Mouse (Mus musculus) NIH3T3 (cell line): ENCODE measurements around the gene Rab6b.
"Not testable (repeated sequence)": the region's sequence is repeated elsewhere in the genome, so short reads cannot be mapped to it uniquely, and the experiment has no call there.

Experiments used
- DNase-seq: peaks from one replicate; pipeline ENCODE4 v3.0.0-alpha.2; 2012; ENCODE audit warnings: low read depth

The Rab6b gene

DNA sequence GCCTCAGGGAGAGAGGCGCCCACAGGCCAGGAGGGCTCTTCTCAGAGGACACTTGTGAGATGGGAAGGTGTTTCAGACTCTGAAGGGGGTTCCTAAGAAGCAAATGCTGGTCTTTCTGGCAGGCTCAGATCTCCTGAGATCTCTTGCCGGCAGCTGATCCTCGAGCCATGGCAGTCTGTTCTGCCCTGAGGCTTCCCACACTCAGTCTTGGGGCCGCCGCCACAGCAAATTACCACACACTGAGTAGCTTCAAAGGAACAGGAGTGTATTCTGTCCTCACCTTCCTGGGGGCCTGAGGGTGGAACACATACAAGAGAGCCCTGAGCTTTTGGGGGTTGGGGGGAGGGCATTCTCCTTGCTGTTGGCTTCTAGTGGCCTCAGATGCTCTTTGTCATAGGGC lies 33.8 kb downstream of the Rab6b start:
- no peak for DNase-seq

DNA sequence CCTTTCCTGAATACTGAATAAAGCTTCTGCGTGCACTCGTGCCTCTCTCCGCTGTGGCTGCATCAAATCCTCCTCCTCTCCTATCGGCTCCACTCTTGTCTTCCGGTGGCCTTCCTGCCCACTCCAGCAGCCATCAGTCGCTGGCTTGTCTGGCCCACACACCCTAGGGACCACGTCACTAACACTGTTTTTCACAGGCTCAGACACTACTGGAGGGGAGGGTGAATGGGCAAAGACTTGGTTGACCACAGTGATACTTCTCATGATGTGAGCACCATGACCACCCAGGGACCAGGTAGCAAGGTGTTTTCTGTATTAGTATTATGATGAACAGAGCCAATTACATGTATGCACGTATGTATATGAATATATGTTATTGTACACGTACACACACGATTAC lies 34.7 kb downstream of the Rab6b start:
- no peak for DNase-seq

DNA sequence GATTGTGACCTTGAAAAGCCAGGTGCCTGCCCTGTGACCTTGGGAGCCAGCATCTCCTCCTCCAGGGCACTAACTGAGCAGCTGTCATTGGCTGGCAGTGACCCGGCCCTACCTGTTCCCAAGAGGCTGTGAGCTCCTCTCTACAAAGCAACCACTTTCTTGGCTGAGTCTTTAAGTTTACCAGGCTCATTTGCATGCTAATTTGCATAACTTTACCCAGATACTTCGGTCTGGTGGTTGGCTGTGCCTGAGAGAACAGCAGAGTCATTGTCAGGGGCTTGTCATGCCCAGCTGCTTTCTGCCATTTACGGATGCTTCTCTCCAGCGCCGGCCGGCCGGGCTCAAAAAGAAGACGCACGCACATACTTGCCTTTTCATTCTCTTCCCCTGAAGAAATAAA lies 35.1 kb downstream of the Rab6b start:
- DNase-seq: no peak

DNA sequence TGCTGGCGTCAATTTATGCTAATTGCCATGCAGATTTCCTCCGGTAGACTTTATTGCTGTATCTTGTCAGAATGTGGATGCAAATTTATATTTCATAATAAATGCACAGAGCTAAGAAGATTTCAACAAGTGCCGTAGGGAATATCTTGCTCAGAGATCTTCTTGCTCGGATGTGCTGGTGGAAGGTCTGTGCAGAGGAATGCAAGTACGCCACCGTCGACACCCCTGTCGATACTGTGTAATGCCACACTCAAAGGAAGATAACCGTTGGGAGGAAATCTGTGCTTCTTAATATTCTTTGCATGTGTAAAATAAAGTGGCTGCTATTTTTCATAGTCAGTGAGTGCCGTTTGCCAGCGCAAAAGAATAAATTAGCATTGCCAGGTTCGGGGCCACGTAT lies 35.5 kb downstream of the Rab6b start:
- DNase-seq: no peak

DNA sequence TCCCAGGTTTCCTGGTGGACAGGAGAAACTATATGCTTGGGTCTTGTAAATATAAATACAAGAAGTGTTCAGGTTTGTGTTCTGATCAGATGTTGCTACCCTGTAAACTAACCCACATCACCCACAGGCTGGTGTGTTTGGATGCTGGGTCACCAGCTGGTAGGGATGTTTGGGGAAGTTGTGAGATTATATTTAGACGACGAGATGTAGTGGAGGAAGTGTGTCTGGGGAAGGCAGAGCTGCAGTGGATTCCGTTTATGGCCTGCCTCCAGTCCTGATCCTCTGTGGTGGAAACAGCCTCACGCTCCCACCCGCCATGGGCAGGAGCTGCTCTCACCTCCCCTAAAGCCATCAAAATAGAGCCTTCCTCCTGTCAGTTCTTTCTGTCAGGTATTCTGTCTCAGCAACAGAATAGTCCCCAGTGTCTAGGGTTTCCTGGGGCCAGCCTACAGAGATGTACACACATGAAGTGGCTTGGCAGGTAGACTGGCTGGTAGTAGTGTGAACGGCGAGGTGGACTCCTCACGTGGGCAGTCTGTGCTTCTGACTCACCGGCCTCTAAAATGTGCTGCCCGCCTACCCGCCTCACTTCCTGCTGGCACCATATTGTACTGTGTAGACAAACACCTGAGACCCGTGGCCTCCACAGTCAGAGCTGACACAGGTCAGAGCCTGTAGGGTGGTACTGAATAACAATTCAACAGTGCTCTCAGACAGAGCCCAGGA lies 37.6 kb downstream of the Rab6b start:
- no peak for DNase-seq

DNA sequence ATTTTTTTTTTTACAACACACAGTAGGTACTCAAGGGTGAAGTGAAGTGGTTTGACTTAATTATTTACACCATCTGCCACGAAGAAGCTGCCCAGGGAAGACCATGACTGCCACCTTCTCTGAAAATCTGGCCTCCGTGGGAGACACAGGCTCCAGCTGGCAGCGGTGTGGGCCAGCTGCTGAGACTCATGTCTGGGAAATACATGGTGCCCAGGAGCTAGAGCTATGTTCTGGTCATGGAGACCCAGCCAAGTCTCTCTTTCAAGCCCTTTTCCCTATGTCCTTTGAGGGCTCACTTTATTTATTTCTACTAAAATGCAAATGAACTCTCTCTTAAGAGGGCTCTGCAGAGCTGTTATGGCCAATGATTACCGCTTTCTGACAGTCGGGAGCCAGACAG lies 41.7 kb downstream of the Rab6b start:
- no peak for DNase-seq

DNA sequence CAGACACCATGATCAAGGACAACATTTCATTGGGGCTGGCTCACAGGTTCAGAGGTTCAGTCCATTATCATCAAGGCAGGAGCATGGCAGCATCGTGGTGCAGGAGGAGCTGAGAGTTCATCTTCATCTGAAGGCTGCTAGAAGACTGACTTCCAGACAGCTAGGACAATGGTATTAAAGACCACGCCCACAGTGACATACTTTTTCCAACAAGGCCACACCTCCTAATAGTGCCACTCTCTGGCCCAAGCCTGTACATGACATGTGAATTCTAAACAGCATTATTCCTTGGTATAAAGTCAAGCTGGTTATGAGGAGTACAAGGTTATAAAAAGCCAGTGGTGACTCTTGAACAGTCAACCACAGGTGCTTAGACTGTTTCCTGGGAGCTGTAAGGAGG lies 43.0 kb downstream of the Rab6b start:
- no peak for DNase-seq

DNA sequence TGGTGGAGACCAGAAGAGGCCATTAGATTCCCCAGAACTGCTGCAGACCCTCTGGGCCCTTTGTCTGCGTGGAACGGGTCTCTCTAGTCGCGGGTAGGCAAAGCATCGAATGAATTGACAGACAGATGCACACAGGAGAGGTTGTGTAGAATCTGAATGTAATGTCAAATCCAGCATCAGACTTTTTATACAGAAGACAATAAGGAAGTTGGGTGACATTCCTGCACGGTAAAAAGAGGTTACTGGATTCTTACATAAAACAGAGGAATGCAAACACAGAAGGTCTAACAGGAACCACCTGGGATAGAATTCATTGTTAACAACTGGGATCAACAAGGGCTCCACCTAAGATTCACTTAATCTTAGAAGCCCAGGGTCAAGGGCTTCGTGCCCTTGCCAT lies 43.6 kb downstream of the Rab6b start:
- DNase-seq: not testable (repeated sequence)

DNA sequence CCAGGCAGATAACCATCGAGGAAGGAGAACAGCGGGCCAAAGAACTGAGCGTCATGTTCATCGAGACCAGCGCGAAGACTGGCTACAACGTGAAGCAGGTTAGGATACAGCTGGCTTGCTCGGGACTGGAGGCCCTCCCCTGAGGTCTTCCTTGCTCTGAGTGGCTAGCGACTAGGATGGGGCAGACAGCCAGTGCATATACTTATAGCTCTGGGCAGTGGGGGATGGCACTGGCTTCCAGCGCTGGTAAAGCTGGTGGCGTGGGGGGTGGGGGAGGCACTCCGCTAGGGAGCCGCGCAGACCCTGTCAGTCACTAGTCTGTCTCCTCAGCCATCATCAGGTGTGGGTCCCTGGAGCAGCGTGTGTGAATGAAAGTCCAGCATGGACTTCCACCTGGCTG lies 52.2 kb downstream of the Rab6b start:
- no peak for DNase-seq

DNA sequence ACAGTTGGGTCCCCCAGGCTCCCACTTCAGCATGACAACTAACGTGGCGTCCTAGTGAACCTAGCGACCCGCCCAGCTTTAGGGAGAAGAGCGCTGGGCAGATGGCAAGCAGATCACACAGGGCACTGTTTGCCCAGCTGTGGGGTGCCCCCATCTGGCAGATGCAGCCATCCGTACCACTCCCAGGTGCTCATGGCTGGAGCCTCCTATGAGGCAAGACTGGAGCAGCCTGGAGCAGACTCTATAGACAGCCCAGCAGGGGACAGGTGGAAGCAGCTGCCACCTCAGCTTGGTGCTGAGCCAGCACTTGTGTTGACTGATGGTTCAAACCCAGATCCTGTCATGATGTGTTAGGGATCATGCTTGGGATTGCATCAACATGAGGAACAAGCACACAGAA lies 56.5 kb downstream of the Rab6b start:
- DNase-seq: no peak

DNA sequence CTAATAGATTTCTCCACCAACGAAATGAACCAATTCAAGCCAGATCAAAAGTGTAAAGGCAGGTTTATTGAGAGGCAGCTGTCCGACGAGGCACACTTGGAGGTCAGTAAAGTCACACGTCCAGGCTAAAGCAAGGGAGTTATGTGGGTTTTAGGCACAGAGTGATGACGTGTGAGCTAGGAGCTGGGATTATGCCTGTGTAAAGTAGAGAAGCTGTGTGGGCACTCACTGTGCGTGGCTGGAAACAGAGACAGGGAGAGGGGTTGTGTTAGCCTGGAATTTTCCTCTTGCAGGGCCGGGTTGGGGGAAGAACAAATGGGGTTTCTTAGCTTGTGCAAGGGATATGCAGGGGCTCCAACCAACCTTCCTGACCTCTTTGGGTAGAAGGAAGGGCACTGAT lies 57.2 kb downstream of the Rab6b start:
- DNase-seq: no peak

DNA sequence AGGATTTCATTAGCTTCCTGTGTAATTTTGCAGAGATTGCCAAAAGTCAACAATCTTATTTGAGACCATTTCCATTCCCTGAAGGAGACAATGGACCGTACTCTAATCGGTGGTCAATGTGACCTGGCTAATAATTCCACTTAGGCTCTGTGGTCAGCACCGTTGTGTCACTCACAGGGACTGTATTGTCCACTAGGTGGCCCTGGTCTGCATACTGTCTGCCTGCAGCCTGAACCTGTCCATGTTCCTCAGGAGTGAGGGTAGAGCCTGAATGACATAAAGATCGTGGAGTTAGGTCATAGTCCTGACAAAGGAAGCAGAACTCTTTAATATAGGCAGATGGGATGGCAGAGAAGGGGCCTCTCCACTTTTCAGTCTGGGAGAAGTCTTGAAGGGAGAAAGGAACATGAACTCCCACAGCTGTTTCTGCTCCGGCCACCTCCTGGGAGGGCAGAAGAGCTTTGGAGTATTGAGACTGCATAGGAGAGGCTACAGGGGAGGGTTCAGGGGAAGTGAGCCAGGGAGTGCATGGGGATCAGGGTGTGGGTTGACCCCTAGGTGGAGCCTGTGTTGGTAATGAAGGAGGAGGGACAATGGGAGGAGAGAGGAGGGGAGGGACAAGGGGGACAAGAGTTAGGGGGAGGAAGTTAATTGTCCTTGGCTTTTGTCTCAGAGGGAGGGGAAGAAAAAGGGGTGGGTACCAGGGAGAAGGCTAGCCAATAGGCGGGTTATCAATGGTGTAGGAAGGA lies 63.4 kb downstream of the Rab6b start:
- peak; percentile 25 for DNase-seq

DNA sequence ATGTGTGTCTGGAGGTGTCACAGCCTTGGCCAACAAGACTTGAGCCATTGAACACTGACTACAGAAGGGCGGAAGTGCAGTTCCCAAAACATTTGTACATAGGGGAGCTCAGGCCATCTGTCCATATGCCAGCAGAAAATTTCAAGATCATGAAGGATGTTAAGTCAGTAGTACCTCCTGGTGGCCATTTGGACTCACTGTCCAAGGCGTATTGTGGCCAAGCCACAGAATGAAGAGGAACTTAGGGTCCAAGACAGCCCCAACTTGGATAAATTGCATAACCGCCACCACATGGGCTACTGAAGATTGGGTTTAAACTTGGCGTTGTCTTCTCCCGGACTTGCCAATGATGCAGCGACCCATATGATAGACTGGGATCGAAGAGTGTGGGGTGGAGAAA lies 64.1 kb downstream of the Rab6b start:
- no peak for DNase-seq

DNA sequence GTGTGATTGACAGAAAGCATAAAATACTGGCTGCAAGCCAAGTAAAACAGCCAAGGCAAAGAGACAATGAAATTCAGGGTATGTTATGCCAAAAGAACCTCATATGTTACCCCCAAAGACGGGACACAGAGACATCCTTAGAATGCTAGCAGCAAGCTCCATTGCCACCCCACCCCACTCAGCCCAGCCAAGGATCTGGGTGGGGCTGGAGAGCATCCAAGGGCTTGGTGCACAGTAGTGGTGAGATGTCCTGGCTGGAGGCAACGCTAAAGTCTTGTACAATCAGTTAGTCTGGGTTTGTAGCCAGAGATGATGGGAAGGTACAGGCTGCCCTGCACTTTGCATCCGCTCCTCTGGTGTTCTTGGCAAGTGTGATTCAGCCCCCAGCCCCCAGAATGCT lies 68.7 kb downstream of the Rab6b start:
- peak; percentile 79 for DNase-seq

DNA sequence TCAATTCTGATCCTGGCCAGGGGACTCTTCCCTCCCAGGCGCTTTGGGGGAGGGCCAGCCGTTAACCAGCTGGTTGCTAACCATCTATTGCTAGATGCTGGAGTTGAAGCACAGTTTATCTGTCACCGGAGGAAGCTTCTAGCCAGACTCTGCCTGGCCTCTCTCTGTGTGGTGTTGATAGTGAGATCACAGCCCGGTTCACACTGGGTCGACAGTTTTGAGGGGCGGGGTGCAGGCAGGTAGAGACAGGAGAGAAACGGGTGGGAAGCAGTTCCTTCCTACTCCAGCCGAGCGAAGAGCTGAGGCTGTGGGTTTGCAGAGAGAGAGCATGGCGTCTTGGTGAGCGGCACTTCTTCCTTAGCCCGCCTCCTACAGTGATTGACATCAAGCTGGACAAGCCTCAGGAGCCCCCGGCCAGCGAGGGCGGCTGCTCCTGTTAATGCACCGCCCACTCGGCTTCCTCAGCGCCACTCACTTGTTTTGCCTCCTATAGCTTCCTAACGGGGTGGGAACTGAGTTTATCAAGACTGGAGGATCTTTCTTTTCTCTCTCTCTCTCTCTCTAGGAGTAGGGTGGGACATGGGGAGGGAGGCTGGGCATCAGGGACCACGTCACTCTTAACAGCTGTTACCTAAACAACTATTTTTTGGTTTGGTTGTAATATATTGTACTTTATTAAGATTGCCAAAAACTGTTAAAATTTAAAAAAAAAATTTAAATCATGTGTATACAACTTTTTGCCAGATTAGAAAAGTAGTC lies 69.4 kb downstream of the Rab6b start:
- DNase-seq: peak; percentile 80

DNA sequence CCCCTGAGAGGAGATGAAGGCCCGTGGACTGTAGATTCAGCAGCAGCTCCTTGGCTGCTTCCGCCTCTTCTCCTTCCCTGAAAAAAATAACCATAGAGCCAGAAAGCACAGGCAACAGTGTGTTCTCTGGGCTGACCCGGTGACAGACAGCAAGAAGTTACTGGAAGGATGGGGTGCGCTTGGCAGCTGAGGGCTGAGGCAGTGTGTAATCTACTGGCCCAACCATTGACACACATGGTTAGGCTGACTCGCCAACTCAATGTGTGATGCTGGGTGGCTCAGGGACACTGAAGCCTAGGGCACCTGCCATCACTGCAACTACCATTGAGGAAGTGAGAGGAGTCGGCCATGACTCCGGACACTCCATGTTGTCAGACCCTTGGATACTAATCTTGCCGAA lies 70.3 kb downstream of the Rab6b start:
- DNase-seq: no peak

DNA sequence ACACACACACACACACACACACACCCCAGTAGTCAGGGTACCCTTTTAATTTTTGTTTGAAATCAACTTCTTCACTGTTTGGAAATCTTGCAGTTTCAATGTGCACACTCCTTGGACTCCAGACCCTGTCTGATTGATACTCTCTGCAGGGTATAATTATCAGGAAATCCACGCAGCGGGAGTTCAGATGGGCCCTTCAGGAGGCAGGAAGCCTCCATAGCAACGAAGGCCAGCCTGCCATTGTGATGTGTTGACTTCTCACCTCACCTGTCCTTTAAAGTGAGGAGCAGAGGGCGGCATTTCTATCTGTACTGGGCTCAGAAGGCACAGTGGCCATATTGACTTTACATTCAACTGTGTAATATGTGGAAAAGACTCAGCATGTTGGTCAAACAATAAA lies 73.3 kb downstream of the Rab6b start:
- DNase-seq: no peak

DNA sequence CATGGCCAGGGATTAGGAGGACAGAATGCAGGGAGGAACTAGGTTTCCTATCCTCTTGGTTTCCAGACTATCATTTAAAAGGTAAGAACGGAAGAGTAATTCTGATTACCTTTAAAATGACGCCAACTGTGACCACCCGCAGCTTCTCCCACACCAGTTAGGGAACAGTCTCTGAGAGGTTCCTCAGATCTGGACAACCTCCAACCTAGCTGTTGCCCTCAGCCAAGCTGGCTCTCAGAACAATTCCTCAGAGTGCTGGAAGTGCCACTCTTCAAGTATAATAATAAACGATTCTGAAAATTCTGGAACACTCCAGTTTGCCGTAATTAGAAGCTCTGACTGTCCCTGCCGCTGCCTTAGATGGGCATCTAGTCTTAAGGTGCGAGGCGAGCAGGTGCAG lies 74.4 kb downstream of the Rab6b start:
- no peak for DNase-seq

DNA sequence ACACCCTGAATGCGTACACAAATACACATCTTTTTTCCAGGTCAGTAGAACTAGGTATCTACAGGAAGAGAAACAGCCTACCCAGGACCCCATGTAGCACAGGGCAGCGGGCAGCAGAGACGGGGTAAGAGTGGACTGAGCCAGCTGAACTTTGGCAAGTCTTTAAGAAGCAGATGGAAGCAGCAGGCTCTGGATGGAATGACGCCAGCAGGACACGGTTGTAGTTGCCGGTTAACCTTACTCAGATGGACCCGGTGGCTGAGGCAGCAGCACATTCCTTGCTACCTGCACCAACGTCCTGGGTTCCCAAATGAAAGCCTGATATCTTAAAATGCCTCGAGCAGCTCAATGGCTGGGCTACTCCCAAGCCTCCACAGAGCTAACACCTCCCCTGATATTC lies 75.2 kb downstream of the Rab6b start:
- no peak for DNase-seq

DNA sequence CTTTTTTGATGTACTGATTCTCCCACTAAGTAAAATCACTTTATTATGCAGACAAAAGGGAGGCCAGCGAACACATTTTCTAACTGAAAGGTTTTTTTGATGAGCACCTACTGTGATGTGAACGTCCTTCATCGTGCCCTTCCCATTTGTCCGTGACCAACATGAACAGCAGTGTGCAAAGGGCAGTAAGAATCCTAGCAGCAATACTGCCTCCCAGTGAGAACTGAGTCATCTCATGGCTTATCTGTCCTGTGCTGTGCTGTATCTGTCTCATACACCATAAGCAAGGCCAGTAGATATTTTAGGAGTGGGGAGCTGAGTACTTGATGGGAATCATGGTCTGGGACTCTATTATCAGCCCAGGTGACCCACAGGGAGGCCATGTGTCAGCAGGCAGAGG lies 76.8 kb downstream of the Rab6b start:
- DNase-seq: no peak

DNA sequence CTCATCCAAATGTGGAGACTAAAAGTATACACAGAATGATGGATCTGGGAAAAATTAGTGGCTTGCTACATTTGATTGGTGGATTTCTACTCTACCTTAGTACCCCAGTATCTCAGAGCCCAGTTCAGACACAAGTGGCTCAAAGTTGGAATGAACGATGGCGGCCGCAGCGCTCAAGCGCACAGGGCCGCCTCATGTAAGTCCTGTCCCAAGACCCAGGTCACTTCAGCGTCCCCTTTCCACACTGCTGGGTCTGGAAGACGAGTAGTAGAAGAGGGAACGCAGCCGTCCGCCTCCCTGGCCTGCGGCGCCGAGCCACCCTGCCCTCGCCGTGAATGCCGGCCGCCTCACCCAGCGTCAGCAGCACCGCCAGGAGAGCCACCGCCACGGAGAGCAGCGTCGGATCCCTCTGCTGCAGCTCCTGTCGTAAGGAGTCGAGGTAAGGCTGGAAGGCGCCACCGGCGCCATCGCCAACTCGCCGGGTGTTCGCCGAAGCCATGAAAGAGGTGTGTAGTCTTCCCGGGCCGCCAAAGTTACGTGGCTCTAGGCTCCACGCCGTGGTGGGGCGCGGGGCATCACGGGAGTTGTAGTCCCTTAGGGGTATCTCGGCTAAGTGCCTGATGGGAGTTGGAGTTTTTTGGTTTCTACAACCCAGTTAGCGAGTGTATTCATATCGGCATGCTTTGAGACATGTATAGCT lies 90.1 kb downstream of the Rab6b start, which contains the start of gene Srprb:
Gene Srprb, minus strand, starts transcription at position 577 of the 700 bp plus-strand sequence.
- peak; percentile 93 for DNase-seq

DNA sequence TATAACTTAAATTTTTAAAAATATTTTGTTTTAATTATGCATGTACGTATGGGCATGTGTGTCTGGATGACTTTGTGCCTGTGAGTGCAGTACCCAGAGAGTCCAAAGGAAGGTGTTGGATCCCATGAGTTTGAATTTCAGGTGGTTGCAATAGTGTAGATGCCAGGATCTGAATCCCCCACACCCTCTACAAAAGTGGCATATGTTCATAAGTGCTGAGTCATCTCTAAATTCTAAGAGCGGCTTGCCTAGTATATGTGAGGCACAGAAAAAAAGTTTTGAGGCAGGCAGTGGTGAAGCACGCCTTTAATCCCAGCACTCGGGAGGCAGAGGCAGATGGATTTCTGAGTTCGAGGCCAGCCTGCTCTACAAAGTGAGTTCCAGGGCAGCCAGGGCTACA lies 94.2 kb downstream of the Rab6b start:
- DNase-seq: no peak
